Mouse (Mus musculus) layer of hippocampus, adult 9-10 months (tissue): ENCODE results near the gene Arpc5l.

ENCODE experiments used
- DNase-seq: peaks from one replicate; pipeline ENCODE4 v3.0.0; 2022; ENCODE audit warnings: low spot score

Arpc5l gene

DNA sequence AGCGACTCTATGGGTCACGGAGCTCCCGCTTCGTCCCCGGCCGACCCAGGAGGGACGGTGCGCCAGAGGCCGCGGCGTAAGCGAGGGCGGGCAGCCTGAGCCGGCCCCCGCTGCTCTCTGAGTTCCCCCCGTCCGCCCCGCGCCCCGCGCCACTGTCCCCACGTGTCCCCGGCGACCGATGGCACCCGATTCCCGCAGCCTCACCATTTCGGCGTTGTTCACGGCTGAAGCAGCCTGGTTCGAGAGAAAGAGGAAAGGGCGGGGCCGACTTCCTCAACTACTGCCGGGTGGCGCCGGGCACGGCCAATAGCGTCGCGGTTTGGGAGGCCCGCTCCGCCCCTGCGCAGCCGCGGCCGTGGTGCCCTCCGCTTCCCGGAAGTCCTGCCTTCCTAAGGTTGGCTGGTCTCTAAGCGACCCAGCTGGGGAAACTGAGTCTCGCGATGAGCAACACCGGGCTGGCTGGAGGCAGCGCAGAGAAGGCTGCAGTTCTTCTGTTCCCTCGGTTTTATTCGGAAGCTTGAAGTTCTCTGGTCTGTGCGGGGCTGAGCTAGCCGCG, at the start of gene Arpc5l:
TSS of gene Arpc5l (plus strand) at position 469 of the 556 bp plus-strand sequence.
- peak; percentile 64 for DNase-seq

DNA sequence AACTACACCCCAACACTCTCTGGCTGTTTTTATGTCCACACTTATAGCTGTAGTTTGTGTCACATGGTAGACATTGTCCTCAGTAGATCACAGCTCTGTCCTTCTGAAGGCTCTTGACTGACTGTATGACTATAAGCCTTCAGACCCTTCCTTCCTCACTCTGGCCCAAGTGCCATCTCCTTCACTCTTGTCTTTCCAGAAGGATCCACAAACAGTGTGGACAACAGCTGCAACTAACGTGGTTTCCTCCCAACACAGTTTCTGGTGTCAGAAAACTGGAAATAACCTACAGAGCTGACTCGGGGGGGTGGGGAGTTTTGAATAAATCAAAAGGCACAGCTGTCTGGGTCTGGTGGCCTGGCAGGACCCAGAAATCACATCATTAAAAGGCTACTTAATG, 49.1 kb upstream of the Arpc5l start:
- DNase-seq: no peak

DNA sequence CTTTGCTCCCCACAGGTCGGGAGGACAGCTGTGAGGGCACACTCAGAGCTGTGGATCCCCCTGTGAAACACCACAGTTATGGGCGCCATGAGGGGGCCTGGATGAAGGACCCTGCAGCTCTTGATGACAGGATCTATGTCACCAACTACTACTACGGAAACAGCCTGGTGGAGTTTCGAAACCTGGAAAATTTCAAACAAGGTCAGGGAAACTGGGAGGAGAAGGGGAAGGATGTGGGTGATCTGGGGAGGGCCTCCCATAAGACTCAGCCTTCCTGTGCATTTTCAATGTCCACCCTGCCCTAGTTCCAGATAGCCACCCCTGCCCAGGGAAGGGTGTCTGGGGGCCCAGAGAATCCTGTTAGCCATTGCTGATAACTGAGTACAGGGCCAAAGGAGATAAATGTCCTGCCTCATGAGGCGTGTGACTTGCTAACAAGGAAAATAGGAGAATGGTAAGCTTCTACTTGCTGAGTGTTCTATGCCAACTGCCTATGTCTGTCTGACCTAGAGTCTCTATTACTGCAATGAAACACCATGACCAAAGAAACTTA, 47.4 kb upstream of the Arpc5l start:
- DNase-seq: no peak

DNA sequence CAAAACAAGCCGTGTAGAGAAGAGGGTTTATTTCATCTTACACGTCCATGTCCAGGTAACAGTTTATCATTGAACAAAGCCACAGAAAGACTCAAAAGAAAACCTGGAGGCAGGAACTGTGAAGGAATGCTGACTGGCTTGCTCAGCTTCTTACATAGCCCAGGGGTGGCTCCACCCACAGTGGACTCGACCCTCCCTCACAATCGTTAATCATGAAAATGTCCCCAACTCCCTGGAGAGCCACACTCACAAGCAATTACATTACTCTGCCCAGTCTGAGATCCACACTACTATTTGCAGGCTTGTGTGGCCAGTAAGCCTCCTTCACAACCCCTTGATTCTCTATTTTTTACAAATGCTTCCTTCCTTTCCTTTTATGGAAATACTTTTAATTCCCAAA, 41.0 kb upstream of the Arpc5l start:
- no peak for DNase-seq

DNA sequence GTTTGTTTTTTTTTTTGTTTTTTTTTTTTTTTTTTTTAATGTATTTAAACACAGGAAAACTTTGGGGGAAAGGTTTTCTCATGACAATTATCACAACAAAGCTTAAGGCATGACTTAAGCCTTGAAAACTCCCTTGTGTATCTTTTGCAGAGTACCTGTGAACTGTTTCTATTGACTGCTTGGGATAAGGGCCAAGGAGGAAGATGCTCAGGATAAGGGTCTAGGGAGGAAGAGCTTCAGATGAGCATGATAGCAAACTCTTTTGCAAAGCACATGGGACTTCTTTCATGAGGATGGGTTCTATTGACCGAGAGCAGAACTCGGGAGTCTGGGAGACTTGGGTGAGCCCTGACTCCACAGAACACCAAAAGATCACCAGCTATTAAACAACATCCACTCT, 35.5 kb upstream of the Arpc5l start:
- no peak for DNase-seq

DNA sequence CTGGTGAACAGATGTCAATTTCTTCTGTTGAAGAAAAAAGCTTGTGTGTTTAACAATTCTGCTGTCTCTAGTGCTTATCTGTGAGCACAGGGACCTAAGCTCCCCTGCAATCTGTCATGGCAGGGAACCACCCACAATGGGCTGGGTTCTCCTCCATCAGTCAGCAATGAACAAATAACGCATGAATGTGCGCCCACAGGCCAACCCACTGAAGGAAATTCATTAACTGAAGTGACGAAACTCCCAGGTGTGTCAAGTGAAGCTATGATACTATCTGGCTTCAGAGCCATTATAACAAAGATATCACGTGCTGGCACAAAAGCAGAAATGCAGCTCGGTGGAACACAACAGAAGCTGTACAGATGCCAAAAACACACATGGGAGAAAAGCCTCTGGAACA, 35.1 kb upstream of the Arpc5l start:
- no peak for DNase-seq

DNA sequence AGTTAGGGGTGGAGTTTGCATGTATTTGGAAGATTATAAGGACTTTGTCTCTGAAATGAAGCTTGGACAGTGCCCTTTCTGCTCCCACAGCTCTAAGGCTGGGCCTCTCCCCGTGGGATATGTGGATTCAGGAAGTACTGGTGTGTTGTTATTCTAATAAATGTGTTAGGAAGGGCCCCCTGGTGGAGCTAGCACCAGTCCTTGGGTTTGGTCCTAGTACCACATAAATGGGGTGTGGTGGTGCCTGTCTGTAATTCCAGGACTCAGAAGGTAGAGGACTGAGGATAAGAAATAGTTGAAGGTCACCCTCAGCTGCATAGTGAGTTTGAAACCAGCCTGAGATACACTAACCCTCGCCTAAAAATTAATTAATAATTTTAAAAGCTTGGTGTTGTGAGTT, 31.9 kb upstream of the Arpc5l start:
- no peak for DNase-seq

DNA sequence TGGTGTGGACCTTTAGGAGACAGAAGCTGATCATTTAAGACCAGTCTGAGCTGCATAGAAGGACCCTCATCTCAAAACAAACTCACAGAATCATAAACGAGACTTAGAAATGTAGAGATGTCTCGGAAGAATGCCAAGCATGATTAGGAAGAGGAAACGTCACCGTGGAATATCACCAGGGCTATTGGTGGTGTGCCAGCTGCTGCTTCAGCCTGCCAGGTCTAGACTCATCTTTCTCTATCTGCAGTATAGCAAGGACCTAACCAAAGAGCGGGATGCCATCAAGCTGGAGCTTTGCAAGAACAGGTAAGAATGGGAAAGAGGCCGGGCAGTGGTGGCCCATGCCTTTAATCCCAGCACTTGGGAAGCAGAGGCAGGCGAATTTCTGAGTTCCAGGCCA, 31.4 kb upstream of the Arpc5l start:
- no peak for DNase-seq

DNA sequence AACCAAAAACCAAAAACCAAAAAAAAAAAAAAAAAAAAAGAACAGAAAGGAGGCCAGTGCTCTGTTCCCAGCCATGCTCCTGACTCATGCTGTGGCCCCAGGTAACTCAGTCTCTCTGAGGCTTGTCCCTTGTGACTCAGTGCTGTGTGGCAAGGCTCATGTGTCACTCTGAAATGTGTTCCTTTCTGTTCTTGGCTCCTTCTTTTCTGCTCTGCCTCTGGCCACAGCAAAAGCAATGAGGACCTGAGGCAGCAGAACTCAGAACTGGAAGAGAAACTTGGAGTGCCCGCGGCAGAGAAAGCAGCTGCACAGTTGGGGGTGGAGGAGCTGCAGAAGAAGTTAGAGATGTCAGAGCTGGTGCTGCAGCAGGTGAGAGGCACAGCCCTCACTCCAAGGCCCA, 31.0 kb upstream of the Arpc5l start:
- no peak for DNase-seq

DNA sequence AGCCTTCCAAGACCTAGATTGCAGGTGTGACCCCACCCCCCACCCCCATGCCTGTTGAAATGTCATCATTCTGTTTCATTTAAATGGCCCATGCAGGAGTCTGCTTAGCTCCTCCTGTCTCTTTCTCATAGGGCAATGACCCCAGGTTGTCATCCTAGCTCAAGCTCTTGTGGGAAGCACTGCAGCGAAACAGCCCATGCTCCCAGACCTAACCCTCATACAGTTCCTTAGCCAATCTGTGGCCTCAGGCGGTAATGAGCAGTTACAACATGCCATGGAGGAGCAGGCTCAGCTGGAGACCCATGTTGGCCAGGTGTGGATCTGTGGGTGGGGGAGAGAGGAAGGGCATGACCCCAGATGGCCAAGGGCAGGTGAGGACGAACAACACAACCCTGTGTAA, 30.0 kb upstream of the Arpc5l start:
- DNase-seq: no peak

DNA sequence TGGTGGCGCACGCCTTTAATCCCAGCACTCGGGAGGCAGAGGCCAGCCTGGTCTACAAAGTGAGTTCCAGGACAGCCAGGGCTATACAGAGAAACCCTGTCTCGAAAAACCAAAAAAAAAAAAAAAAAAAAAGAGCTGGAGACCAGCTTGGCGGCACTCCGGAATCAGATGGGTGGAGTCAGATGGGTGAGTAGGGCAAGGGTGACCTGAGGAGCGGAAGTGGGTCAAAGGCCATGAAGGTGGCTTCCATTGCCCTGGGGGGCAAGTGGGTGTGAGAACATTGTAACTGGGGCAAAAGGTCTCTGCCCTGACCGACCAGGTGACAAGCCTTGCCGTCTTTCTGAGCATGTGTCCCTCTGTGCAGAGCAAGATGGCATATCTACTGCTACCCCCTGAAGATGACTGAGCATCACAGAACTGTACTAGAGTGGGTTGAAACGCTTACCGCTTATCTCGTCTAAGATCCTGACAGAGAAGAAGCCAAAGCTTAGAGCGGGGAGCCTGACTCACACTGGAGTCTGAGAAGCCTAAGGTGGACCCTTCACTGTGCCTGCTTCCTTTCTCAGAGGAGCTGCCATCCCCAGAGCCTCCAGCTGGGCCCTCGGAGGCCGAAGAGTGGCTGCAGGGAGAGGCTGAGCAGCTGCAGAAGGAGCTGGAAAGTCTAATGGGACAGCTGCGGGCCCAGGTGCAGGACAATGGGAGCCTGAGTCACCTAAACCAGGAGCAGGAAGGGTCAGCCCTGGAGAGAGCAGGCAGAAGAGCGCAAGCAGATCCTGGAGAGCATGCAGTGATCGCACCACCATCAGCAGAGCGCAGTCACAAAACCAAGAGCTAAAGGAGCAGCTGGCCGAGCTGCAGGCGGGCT, 29.0 kb upstream of the Arpc5l start:
- DNase-seq: no peak

DNA sequence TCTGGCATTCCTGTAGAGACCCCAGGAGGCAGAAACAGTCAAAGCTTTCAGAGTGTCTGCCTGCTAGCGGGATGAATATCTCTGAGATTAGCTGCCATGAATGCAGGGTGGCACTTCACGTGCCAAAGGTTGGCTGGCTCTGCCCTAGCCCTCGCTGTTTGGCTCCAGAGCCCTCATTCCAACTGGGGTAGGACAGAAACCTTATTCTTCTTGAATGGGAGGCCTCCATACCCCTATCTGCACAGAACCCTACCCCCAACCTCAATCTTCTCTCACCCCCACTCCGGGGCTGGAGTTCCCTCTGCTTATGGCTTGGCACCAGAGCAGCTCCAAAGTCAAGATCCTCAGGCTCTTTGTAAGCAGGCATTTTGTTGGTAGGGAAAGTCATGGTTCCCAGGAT, 27.3 kb upstream of the Arpc5l start:
- DNase-seq: no peak

DNA sequence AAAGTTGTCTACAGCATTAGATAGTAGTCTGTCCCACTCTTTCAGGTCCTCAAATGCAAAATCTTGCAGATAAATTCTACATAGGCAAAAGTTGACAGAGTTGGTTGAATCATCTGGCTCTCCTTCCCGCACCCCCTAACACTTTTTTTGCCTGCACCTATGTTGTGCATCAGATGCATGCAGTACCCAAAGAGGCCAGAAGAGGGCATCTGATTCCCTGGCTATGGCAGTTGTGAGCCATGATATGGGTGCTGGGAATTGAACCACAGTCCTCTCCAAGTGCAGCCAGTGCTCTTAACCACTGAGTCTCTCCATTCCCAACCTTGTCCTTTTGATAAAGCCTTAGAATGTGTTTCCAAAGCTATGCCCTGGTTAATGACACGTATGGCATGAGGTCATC, 21.7 kb upstream of the Arpc5l start:
- DNase-seq: no peak

DNA sequence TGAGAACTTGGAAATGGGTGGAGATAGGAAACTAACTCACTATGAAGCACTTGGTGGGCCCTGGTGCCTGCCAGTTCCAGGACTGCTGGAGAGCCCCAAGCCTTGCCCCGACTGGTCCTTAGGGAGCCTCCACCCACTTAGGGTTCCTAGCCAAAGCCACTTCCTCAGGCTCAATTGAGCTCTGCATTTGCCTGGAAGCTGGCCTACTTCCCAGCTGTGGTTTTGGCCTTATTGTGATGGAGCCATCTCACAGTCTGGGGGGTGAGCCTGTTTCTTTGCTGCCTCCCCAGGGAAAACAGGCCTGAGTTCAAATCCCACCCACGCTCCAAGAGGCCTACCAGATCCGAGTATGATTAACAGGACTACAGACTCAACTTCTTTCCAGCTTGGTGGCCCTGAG, 18.6 kb upstream of the Arpc5l start:
- no peak for DNase-seq

DNA sequence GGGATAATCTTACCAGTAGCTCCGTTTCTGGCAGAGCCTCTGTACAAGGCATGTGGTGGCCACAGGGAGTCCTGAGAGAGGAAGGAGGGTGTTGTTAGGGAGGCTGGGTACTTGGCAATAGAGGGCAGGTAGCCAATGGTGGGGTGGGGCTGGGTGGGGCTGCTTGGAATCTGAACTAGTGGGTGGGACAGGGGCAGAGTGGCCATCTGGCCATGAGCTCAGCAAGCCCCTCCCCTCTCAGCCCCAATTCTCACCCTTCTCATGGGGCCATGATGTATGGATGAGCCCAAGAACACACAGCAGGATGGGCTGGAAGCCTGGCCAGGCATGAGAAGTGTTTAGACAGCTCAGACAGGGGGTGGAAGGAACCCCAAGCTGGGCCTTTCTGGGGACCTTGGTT, 17.8 kb upstream of the Arpc5l start:
- DNase-seq: no peak

DNA sequence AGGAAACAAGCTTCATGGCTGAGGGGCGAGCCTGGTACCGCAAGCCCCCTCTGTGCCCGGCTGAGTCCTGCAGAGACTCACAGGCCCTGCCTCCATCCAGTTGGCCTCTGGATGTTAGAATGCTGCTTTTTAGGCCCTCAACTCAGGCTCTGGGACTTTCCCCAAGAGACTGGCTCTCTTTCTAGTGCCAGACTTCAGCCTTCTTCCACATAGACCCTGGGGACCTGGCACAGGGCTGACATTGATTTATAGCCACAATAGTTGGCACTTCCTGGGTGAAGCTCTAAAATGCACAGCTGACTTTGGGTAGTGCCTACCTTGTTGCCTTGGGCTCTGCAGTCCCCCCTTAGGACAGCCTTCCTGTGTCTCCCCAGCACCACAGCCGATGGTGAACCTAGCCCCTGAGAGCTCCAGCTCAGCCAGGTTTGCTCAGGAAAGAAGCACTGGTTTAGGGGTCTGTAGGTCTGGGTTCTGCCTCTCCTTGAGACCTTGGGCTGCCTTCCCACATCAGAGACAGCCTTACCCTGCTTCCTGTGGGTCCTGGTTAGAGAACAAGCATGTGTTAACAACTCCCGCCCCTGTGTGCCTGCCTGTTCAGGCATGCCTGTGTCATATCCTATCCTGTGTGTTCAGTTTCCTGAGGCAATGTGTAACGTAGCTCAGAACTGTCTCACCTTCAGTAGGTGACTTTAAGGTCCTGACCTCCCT, 17.2 kb upstream of the Arpc5l start:
- no peak for DNase-seq

DNA sequence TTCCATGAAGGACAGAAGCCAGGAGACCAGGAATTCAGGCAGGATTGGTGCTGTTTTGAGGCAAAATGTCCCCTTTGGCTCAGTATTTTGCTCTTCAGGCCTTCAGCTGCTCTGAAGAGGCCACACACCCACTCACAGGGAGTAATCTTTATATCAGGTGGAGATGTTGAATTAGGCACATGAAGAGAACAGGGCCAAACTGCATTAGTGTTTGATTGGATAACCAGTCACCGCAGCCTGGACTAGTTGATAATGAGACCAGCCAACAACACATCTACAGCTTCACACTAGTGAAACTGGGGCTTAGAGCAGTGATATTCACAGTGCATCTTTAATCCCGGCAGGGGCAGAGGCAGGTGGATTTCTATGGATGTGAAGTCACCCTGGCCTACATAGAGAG, 16.2 kb upstream of the Arpc5l start:
- no peak for DNase-seq

DNA sequence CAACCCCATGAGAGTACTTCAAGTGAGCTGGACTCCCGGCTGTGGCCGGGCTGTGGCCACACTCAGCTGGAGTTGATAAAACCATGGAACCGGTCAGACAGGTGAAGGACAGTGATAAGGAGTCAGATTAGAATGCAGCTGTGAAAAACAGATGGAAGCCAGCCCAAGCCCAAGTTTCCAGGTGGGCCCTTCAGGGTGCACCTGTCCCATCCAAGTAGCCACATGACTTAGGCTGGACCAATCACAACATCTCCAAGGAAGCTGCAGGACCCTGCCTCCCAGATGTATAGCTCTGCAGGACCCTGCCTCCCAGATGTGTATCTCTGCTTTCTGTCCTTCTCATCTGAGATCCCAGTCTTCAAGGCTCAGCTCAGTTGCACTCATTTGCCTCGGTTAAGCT, 13.1 kb upstream of the Arpc5l start:
- DNase-seq: no peak

DNA sequence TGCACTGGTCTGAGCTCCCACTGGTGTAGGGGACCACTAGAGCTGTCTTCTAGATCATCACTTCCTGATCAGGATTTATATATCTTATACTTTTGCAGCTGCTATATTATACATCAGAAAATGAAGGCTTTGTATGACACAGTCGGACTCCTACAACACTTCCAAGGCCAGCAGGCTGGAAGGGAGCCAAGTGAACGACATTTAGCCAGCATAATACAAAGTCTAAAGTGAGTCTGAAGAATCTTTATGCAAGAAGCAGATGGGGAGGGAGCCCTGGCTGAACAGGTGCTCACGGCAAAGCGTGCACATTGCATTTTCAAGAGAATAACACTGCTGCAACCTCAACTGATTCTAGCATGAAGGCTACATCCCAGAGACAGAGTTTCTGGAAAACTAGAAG, 12.7 kb upstream of the Arpc5l start:
- no peak for DNase-seq

DNA sequence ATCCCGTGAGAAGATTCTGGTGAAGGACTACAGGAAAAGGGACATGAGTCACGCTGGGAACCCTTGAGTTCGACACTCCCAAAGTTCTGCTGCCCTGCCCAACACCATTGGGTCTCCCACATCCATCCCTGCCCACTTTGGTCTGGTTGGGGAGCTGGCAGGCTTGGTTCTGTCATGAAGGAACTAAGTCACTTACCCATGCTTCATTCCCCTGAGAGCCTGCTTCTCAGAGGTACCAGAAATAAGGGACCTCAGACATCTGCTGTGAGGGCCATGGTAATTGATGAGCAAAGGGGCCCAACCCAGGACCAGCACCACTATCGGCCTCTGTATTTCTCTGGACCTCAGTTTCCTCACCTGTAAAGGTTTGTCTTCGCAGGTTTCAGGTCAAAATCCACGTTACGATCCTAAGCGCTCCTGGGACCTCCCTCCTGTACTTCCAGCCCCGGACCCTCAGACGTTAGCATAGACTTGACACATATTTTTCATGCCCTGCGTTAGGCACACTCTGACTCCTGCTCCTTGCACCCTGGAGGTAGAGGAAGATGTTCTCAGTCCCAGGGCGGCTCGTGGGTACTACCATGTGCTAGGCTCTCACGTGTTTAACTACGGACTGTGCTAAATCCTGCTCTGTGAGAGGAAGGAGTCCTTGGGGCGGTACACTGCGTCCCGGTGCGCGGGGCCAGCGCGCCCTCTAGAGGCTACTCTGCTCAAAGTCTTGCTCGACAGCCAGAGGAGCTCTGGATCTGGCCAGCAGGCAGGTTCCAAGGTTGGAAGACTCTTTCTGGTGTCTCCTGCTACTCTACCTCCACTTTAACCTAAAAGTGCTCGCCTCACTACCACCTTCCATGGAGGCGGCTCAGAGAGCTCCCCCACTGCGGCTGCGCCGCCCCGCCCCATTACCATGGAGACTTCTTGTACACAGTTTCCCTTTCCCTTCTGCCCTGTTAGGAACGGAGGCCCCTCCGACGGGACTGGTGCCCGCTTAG, 7.5 kb upstream of the Arpc5l start, which contains the start of gene Wdr38:
TSS of gene Wdr38 (plus strand) at position 91 of the 989 bp plus-strand sequence.
- DNase-seq: peak; percentile 90

DNA sequence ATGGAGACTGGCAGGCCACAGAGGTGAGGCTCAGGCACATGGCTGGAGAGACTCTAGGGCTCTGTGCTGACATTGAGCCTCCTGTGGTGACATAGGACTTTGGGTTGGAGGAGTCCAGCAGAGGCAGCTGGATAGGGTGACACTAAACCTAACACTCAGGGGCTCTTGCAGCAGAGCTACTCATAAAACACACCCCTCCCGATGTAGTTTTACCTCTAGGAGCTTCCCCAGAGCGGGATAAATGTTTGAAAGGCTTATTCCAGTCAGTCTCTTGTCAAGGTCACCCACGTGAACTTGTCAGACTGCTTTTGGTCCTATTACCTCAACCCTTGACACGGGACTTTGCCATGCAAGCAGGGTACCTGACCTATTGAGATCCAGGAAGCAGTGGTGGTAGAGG, 5.8 kb upstream of the Arpc5l start:
- no peak for DNase-seq
